Mouse (Mus musculus): ENCODE measurements around the gene Clec3b.

Clec3b gene

DNA sequence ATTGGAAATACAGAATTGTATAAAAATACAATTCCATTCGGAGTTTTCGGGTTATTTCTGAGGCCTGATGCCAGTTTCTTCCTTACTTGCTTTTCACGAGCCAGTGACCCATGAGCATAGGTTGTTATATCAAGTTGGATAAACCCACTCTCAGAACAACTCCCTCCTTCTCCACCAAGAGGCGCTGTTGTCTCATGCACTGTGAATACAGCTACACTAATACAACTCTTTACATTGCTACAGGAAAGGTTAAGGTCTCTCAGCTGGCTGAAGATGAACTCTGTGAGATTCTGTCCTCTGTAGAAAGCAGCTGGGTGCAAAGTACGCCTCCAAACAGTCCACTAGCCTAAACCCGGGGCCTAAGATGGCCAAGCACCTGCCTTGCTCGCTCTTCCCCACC, 8.6 kb downstream of the Clec3b start:
- Histone ChIP-seq H3K4me1 (replicated peaks; ENCODE audit: low read depth, low read length) (peaks cover 12% of the 10 kb centered on the region), H3K4me3 (replicated peaks; ENCODE audit: low read length) (no peak overlapping the region), H3K27me3 (ENCODE audit: insufficient read depth, low read length) (peaks cover 19% of the 10 kb centered on the region), H3K9me3 (ENCODE audit: low read length) (no peaks in the 10 kb centered on the region; the same call in 1 of the 2 replicates), H3K36me3 (ENCODE audit: insufficient read depth, low read length) (no peaks in the 10 kb centered on the region)
- no peak for TF ChIP-seq NANOG (IDR thresholded peaks at IDR 0.05; ENCODE audit: borderline replicate concordance, low read length)
- TF ChIP-seq POU5F1 (IDR thresholded peaks at IDR 0.05; ENCODE audit: borderline replicate concordance, low read length): no peak
- TF ChIP-seq CTCF (conservative IDR thresholded peaks at IDR 0.05; ENCODE audit: low read length): peak; percentile 65

DNA sequence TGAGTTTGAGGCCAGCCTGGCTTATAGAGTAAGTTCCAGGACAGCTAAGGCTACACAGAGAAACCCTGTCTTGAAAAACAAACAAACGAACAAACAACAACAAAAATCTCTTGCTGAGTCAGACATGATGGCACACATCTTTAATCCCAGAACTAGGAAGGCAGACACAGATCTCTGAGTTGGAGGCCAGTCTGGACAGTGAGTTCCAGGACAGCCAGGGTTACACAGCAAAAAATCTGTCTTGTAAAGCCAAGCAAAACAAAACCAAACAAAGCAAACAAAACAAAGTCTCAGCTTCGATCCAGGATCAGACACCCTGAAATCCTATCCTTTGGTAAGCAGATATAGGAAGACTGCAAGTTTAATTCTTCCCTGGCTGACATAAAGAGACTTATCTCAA, 11.0 kb downstream of the Clec3b start:
- no peak for TF ChIP-seq CTCF (conservative IDR thresholded peaks at IDR 0.05; ENCODE audit: low read length)
- TF ChIP-seq POU5F1 (IDR thresholded peaks at IDR 0.05; ENCODE audit: borderline replicate concordance, low read length): no peak
- no peak for TF ChIP-seq NANOG (IDR thresholded peaks at IDR 0.05; ENCODE audit: borderline replicate concordance, low read length)
- Histone ChIP-seq H3K27me3 (ENCODE audit: insufficient read depth, low read length) (peaks cover 1% of the 10 kb centered on the region), H3K4me3 (replicated peaks; ENCODE audit: low read length) (no peak overlapping the region), H3K36me3 (ENCODE audit: insufficient read depth, low read length) (no peaks in the 10 kb centered on the region), H3K9me3 (ENCODE audit: low read length) (no peaks in the 10 kb centered on the region), H3K4me1 (replicated peaks; ENCODE audit: low read depth, low read length) (peaks cover 6% of the 10 kb centered on the region)

DNA sequence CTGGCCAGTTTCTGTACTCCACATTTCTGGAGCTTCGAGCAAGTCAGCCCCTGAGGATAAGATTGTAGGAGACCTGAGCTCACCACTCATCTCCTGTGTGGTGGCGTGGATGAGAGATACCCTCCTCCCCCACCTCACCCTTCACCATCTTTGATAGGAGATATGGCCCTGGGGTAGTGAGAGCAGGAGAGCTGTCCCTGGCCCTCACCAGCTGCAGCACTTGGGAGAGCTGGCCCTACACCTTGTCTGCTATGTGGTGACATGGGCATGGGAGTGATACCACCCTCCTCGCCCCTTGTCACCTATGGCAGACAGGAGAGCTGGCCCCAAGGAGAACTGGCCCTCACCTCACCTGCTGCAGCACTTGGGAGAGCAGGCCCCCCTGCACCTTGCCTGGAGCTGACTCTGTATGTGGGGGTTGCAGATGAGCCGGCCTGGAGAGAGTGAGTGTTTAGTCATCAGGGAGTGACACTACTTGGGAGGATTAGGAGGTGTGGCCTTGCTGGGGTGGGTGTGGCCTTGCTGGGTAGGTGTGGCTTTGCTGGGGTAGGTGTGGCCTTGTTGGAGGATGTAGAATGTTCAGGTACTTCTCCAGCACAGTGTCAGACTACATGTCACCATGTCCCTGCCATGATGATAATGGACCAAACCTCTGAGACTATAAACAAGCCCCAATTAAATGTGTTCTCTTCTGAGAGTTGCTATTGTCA, 12.4 kb downstream of the Clec3b start:
- no peaks in the 10 kb centered on the region; the same call in 1 of the 2 replicates for H3K4me1 ChIP-seq (replicated peaks; ENCODE audit: low read depth, low read length)
- H3K27me3 ChIP-seq (ENCODE audit: insufficient read depth, low read length): no peaks in the 10 kb centered on the region
- TF ChIP-seq POU5F1 (IDR thresholded peaks at IDR 0.05; ENCODE audit: borderline replicate concordance, low read length): no peak
- TF ChIP-seq CTCF (conservative IDR thresholded peaks at IDR 0.05; ENCODE audit: low read length): no peak
- TF ChIP-seq NANOG (IDR thresholded peaks at IDR 0.05; ENCODE audit: borderline replicate concordance, low read length): no peak
- no peaks in the 10 kb centered on the region for H3K36me3 ChIP-seq (ENCODE audit: insufficient read depth, low read length)
- H3K9me3 ChIP-seq (ENCODE audit: low read length): no peaks in the 10 kb centered on the region
- H3K4me3 ChIP-seq (replicated peaks; ENCODE audit: low read length): no peak overlapping the region

DNA sequence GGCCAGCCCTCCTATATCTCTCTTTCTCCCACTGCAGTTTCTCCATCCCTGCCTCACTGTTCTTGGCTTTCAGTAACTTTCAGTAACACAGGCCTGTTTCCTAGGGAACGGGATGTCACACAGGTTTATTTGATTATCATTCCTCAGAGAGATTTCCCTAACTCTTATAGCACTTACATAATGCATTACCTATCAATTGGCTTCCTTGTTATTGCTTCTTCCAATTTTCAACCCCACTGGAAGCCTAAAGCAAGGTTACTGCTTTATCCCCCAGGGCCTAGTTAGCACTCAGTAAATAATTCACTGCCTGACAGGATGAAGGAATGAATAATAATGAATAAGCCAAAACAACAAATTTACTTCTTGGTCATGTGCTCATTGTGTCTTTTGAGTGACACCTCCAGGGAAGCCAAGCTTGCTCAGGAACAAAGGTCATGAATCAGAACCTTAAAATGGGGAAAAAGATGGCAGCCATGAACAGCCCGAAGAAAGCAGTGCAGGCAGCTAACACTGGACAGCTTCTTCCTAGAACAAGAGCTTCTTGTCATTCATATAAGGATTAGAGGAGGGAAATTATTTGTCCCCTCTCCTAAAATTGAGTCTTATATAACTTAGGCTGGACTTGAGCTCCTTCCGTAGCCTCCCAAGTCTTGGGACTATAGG, 15.2 kb downstream of the Clec3b start:
- Histone ChIP-seq H3K27me3 (ENCODE audit: insufficient read depth, low read length) (no peaks in the 10 kb centered on the region), H3K36me3 (ENCODE audit: insufficient read depth, low read length) (no peaks in the 10 kb centered on the region), H3K4me1 (replicated peaks; ENCODE audit: low read depth, low read length) (no peaks in the 10 kb centered on the region; the same call in 1 of the 2 replicates), H3K4me3 (replicated peaks; ENCODE audit: low read length) (no peak overlapping the region), H3K9me3 (ENCODE audit: low read length) (no peaks in the 10 kb centered on the region)
- TF ChIP-seq POU5F1 (IDR thresholded peaks at IDR 0.05; ENCODE audit: borderline replicate concordance, low read length) (no peak), NANOG (IDR thresholded peaks at IDR 0.05; ENCODE audit: borderline replicate concordance, low read length) (no peak), CTCF (conservative IDR thresholded peaks at IDR 0.05; ENCODE audit: low read length) (no peak)

DNA sequence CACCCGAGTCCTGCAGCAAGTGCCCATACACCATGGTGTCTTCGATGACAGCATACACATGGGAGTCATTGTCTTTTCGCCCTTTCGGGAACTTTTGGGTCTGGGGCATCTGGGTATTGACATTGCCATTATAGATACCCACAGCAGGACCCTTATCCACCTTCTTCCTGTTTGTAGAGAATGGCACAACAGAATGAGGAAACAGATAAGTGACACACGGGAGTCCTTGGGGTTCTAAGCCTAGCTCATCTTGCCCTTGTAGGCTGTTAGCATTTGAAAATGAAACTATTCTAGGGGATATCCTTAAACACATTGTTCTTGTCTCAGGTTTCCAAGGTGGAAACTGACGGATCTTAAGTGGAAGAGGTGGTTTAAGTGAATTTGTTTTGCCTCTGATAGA, 23.0 kb downstream of the Clec3b start:
- Histone ChIP-seq H3K36me3 (ENCODE audit: insufficient read depth, low read length) (no peaks in the 10 kb centered on the region), H3K27me3 (ENCODE audit: insufficient read depth, low read length) (no peaks in the 10 kb centered on the region), H3K9me3 (ENCODE audit: low read length) (no peaks in the 10 kb centered on the region), H3K4me1 (replicated peaks; ENCODE audit: low read depth, low read length) (no peaks in the 10 kb centered on the region), H3K4me3 (replicated peaks; ENCODE audit: low read length) (no peak overlapping the region)
- no peak for TF ChIP-seq POU5F1 (IDR thresholded peaks at IDR 0.05; ENCODE audit: borderline replicate concordance, low read length)
- no peak for TF ChIP-seq NANOG (IDR thresholded peaks at IDR 0.05; ENCODE audit: borderline replicate concordance, low read length)
- TF ChIP-seq CTCF (conservative IDR thresholded peaks at IDR 0.05; ENCODE audit: low read length): no peak

DNA sequence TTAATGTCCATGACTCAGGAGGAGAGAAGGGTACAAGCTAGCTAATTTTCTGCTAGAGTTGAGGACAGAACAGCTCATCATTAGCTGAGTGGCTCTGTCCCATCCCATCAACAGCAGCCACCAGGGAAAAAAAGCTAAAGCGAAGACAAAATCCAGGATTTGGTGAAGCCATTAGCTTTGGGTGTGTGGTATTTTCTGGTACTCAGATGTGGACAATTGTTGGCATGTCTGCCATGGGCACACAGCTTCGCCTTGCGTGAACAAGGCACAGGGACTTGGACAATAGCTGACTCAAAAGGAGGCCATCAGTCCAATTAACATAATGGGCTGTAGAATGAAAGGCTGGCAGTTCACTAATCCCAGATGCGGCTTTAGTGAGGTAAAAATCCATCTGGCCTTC, 23.6 kb downstream of the Clec3b start:
- no peak for TF ChIP-seq NANOG (IDR thresholded peaks at IDR 0.05; ENCODE audit: borderline replicate concordance, low read length)
- no peak for TF ChIP-seq CTCF (conservative IDR thresholded peaks at IDR 0.05; ENCODE audit: low read length)
- Histone ChIP-seq H3K36me3 (ENCODE audit: insufficient read depth, low read length) (no peaks in the 10 kb centered on the region), H3K4me3 (replicated peaks; ENCODE audit: low read length) (no peak overlapping the region), H3K4me1 (replicated peaks; ENCODE audit: low read depth, low read length) (no peaks in the 10 kb centered on the region), H3K27me3 (ENCODE audit: insufficient read depth, low read length) (no peaks in the 10 kb centered on the region), H3K9me3 (ENCODE audit: low read length) (no peaks in the 10 kb centered on the region)

DNA sequence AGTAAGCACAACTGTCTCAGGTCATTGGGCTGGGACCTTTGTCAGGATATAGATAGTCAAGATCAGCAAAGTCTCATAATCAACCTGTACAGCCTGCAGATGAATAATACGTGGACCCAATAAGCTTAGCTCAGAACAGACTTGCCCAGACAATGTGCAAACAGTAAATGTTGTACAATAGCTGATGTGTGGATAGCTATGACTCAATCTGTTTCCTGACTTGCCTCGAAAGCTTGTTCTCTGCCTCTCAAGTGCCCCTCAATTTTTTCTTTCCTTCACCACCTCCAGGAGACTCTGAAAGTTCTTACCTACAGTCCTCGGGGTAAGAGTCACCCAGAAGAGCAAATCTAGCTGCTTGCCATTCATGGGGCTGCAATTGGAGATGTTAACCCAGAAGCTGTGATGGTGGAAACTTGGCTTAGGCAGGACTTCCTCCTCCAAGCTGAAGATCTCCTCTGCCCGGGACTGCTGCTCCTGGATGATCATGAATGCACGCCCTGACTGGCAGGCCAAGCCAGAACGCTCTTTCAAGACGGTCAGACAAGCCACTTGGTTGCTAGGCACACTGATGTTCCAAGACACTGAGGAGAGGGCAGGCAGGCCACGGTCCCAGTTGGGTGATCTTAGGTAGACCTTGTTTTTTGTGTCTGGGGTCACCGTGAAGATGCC, 26.8 kb downstream of the Clec3b start:
- Histone ChIP-seq H3K36me3 (ENCODE audit: insufficient read depth, low read length) (no peaks in the 10 kb centered on the region), H3K4me3 (replicated peaks; ENCODE audit: low read length) (no peak overlapping the region), H3K9me3 (ENCODE audit: low read length) (no peaks in the 10 kb centered on the region), H3K4me1 (replicated peaks; ENCODE audit: low read depth, low read length) (no peaks in the 10 kb centered on the region), H3K27me3 (ENCODE audit: insufficient read depth, low read length) (no peaks in the 10 kb centered on the region)
- no peak for TF ChIP-seq NANOG (IDR thresholded peaks at IDR 0.05; ENCODE audit: borderline replicate concordance, low read length)
- TF ChIP-seq POU5F1 (IDR thresholded peaks at IDR 0.05; ENCODE audit: borderline replicate concordance, low read length): no peak
- TF ChIP-seq CTCF (conservative IDR thresholded peaks at IDR 0.05; ENCODE audit: low read length): no peak

DNA sequence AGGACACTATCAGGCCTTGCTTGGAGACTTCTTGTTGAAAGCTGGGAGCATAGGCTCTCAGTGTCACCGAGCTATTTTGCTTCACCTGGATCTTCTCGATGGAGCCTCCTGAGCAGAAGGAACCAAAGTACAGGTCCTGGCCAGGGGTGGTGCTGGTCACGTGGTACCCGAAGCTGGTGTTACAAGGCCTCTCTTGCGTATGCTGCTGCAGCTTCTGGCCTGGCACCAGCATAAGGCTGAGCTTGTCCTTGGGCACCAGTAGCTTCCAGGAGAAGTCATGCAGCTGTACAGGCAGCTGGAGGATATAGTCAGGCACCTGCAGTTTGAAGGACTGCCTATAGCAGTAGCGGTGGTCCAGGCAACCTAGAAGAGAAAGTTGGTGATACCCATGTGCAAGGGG, 29.3 kb downstream of the Clec3b start:
- Histone ChIP-seq H3K4me1 (replicated peaks; ENCODE audit: low read depth, low read length) (no peaks in the 10 kb centered on the region), H3K36me3 (ENCODE audit: insufficient read depth, low read length) (no peaks in the 10 kb centered on the region), H3K9me3 (ENCODE audit: low read length) (no peaks in the 10 kb centered on the region), H3K4me3 (replicated peaks; ENCODE audit: low read length) (no peak overlapping the region), H3K27me3 (ENCODE audit: insufficient read depth, low read length) (no peaks in the 10 kb centered on the region)
- TF ChIP-seq NANOG (IDR thresholded peaks at IDR 0.05; ENCODE audit: borderline replicate concordance, low read length) (no peak), CTCF (conservative IDR thresholded peaks at IDR 0.05; ENCODE audit: low read length) (no peak), POU5F1 (IDR thresholded peaks at IDR 0.05; ENCODE audit: borderline replicate concordance, low read length) (no peak)

All from E14TG2a.4 (cell line).